Mouse (Mus musculus) cerebellum, adult 2 months (tissue): ENCODE data around the gene Cdc42ep1. TPM values are rescaled to one million over a fixed set of nuclear protein-coding genes. Genes with fewer than 3 reads are reported as not detected.
"Not testable (repeated sequence)": the region's sequence is repeated elsewhere in the genome, so short reads cannot be mapped to it uniquely, and the experiment has no call there.

Experiments used
- DNase-seq, 2 experiments: peaks; one replicate each; pipeline ENCODE4 v3.0.0; 2021
- H3K27ac ChIP-seq: fragments of 200-500 bp; 2 replicates; pipeline ENCODE4 v1.5.1; 2012; ENCODE audit warnings: low read length, control low read depth, inconsistent platforms; ENCODE audit not compliant: insufficient read depth
- H3K27me3 ChIP-seq: fragments of 200-500 bp; 2 replicates; pipeline ENCODE4 v1.6.1; 2012; ENCODE audit warnings: inconsistent platforms, mild to moderate bottlenecking, low read length, moderate library complexity; ENCODE audit not compliant: control insufficient read depth, insufficient read depth
- H3K4me1 ChIP-seq: fragments of 200-500 bp; 2 replicates; pipeline ENCODE4 v1.6.1; 2011; ENCODE audit warnings: low read length; ENCODE audit not compliant: control insufficient read depth, insufficient read depth
- H3K4me3 ChIP-seq: fragments of 200-500 bp; replicated peaks from 2 replicates; pipeline ENCODE3; 2011; ENCODE audit warnings: mild to moderate bottlenecking, low read depth, low read length, control low read depth; ENCODE audit not compliant: insufficient read depth
- CTCF ChIP-seq: fragments of 200-500 bp; IDR thresholded peaks from 2 replicates; pipeline ENCODE4 v1.5.1; 2011; ENCODE audit warnings: low read depth, mild to moderate bottlenecking, control low read depth, low read length, moderate library complexity, borderline replicate concordance; ENCODE audit not compliant: insufficient read depth
- POLR2A ChIP-seq: fragments of 200-500 bp; IDR thresholded peaks from 2 replicates; pipeline ENCODE4 v1.6.1; 2011; ENCODE audit warnings: low read length, control low read depth, borderline replicate concordance; ENCODE audit not compliant: insufficient read depth
- WGBS: fragments of 180-500 bp; shearing (Covaris S2); methylation state at CpG from one replicate; pipeline ENCODE4 v1.1.7; 2018; 5-methylcytosine and 5-hydroxymethylcytosine counted together
- polyA plus RNA-seq: library from polyadenylated mRNA; depleted of rRNA; stranded (reverse); fragments of >200 nt; gene quantifications from 2 replicates; pipeline ENCODE4 v1.2.3, GENCODE M21; 2012

Gene Cdc42ep1
- polyA plus RNA-seq, 1 experiment: 77.3 TPM

DNA sequence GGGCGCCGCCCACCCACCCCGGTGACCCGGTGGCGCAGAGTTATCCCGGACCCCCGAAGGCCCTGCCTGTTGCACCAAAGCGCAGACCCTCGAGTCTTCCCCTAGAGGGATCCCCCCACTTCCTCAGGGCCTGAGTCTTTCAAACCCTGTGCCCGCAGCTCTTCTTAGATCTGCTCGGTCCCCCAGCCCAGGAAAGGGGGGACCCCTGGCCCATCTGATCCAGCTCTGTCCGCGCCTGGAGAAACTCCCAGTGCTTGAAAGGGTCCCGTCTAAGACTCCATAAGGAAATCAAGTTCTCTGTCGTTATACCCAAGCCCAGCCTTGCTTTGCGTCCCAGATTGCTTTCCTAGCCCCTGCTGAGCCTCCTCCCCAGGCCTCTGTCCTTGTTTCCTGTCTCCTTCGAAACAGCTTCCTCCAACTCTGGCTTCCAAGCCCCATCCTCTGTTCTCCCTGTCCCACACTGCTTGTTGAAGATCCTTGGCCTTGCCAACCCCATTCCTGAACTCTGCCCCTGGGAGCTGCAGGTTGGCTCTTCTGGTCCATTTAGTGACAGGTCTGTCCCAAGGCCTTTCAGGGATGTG lies 35.5 kb downstream of the Cdc42ep1 start:
- Histone ChIP-seq H3K27ac (peak overlapping the region; percentile 51), H3K27me3 (no peaks in the 10 kb centered on the region), H3K4me3 (peak overlapping the region; percentile 72), H3K4me1 (peaks cover 15% of the 10 kb centered on the region; the same call in 1 of the 2 replicates)
- 2% methylated on average over 17 of the region's 17 CpGs for WGBS
- peak; percentile 32 to 38 for DNase-seq
- no peak for TF ChIP-seq CTCF
- TF ChIP-seq POLR2A: no peak

- not testable (repeated sequence) for H3K4me3 ChIP-seq, H3K27me3 ChIP-seq, DNase-seq, H3K27ac ChIP-seq
- H3K4me1 ChIP-seq: peaks cover 15% of the 10 kb centered on the region; the same call in 1 of the 2 replicates
- WGBS: 48% methylated on average over 7 of the region's 7 CpGs
Observed at GRCm38 (mm10) chr15:78878792-78879516, 36.5 kb downstream of the Cdc42ep1 start.

- Histone ChIP-seq H3K4me3 (no peak overlapping the region), H3K27ac (no peak overlapping the region), H3K4me1 (peaks cover 15% of the 10 kb centered on the region; the same call in 1 of the 2 replicates), H3K27me3 (no peaks in the 10 kb centered on the region)
- WGBS: 90% methylated on average over 8 of the region's 8 CpGs
- no peak for TF ChIP-seq CTCF
- TF ChIP-seq POLR2A: no peak
- no peak for DNase-seq
Observed at GRCm38 (mm10) chr15:78880432-78880831, 38.0 kb downstream of the Cdc42ep1 start.

DNA sequence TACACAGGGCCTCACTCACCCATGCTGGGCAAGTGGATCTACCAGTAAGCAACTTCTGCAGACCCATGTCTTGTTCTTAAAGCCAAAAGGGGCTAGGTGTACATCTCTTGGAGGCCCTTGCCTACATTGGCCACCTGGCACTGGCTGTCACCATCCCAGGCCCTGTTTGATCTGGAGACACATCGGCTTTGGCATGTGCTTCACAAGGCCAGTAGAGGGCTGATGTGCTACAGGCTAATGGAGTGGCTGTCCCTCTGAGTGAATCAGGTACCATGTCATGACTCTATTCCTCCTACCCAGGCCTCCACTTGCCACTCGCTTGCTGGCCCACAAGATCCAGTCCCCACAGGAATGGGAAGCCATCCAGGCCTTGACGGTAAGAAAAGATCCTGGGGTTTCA lies 39.4 kb downstream of the Cdc42ep1 start:
- H3K27me3 ChIP-seq: no peaks in the 10 kb centered on the region
- no peak for TF ChIP-seq POLR2A
- TF ChIP-seq CTCF: no peak; the same call in 1 of the 2 replicates
- 42% methylated on average over 3 of the region's 3 CpGs for WGBS
- peaks cover 15% of the 10 kb centered on the region; the same call in 1 of the 2 replicates for H3K4me1 ChIP-seq
- DNase-seq: no peak
- no peak overlapping the region for H3K4me3 ChIP-seq
- no peak overlapping the region for H3K27ac ChIP-seq

GRCm38 (mm10) chr15:78889401-78889853 lies 47.0 kb downstream of the Cdc42ep1 start:
- Histone ChIP-seq H3K4me1 (no peaks in the 10 kb centered on the region), H3K27ac (no peak overlapping the region), H3K27me3 (no peaks in the 10 kb centered on the region), H3K4me3 (no peak overlapping the region)
- 35% methylated on average over 13 of the region's 13 CpGs for WGBS
- TF ChIP-seq POLR2A (no peak), CTCF (no peak)
- DNase-seq: no peak

DNA sequence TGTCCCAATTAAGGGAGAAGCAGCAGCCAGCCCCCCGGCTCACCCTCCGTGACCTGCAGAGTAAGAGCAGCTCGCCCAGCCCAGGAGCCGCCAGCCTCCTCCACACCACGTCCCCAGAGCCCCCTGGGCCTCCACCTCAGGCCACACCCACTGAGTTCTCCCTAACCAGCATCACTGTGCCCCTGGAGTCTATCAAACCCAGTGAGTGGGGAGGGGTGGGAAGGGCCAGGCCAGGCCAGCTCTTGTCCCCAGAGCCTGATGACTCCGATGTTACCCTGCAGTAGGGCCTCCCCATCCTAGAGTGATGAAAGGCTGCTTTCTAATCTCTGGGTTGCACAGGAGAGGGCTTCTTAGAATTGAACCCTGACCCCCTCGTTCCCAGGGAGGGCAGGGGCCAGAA lies 50.0 kb downstream of the Cdc42ep1 start:
- Histone ChIP-seq H3K27me3 (no peaks in the 10 kb centered on the region), H3K4me3 (no peak overlapping the region), H3K4me1 (no peaks in the 10 kb centered on the region; the same call in 1 of the 2 replicates), H3K27ac (no peak overlapping the region)
- DNase-seq: no peak
- TF ChIP-seq CTCF: no peak
- TF ChIP-seq POLR2A: no peak
- whole genome bisulfite sequencing: 65% methylated on average over 7 of the region's 7 CpGs

GRCm38 (mm10) chr15:78894726-78895125 lies 52.3 kb downstream of the Cdc42ep1 start:
- 73% methylated on average over 13 of the region's 13 CpGs for WGBS
- Histone ChIP-seq H3K27ac (no peak overlapping the region), H3K4me3 (no peak overlapping the region), H3K27me3 (no peaks in the 10 kb centered on the region), H3K4me1 (no peaks in the 10 kb centered on the region; the same call in 1 of the 2 replicates)
- no peak for TF ChIP-seq POLR2A
- no peak for TF ChIP-seq CTCF
- no peak for DNase-seq

- DNase-seq: no peak
- H3K4me3 ChIP-seq: no peak overlapping the region
- no peaks in the 10 kb centered on the region; the same call in 1 of the 2 replicates for H3K4me1 ChIP-seq
- H3K27me3 ChIP-seq: no peaks in the 10 kb centered on the region
- no peak for TF ChIP-seq CTCF
- no peak for TF ChIP-seq POLR2A
- WGBS: 66% methylated on average over 2 of the region's 2 CpGs
- no peak overlapping the region for H3K27ac ChIP-seq
Observed at GRCm38 (mm10) chr15:78895741-78896140, 53.3 kb downstream of the Cdc42ep1 start.

GRCm38 (mm10) chr15:78896149-78896548 lies 53.7 kb downstream of the Cdc42ep1 start:
- no peaks in the 10 kb centered on the region; the same call in 1 of the 2 replicates for H3K4me1 ChIP-seq
- no peaks in the 10 kb centered on the region for H3K27me3 ChIP-seq
- TF ChIP-seq POLR2A (no peak), CTCF (no peak)
- DNase-seq: no peak
- no peak overlapping the region for H3K27ac ChIP-seq
- no peak overlapping the region for H3K4me3 ChIP-seq
- 30% methylated on average over 3 of the region's 3 CpGs for WGBS
